Mouse (Mus musculus): ENCODE data around the gene Col13a1. TPM values are rescaled to one million over a fixed set of nuclear protein-coding genes. Genes with fewer than 3 reads are reported as not detected.

Col13a1 gene
- 1.5 and 1.6 TPM in 2 replicates for polyA plus RNA-seq (2015; fragmentation: Nextera tagmentation; extraction: Ambion mirVana)

DNA sequence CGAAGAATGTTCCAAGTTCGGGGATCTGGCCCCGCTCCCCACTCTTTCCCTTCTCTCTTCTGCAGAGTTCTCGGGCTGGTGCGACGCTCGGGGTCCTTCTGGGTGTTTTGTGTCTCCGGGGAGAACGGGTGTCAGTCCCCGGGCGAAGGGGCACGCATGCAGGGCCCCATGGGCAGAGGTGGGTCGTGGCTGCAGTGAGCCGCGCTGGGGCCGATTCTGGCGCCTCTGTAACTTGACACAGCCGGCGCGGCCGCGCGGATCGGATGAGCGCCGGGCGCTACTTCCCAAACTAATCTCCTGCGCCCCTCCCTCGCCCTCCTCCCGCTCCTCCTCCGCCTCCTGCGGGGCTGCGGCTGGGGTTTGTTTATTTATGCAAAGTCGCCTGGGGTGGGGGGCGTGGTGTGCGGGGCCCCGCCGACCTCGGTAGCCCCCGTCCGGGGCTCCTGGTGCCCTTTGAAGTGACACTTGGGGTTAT lies at the start of gene Col13a1:
Col13a1 (minus strand) TSS at position 243 of the 475 bp plus-strand sequence.
- H3K27ac ChIP-seq (ENCODE audit: low read depth) = no peak within 1 kb of the TSS
- H3K9me3 ChIP-seq (ENCODE audit: low read length) = 0 out of 2 replicates have a peak, but pooled peaks cover 5% of the 10 kb centered on the region
- H3K9ac ChIP-seq (replicated peaks) = no peak within 1 kb of the TSS
- no peak for ATAC-seq
- DNase-seq = no peak
- peaks cover 45% of the 10 kb centered on the region for H3K27me3 ChIP-seq (ENCODE audit: insufficient read depth, low read length)
- H3K4me2 ChIP-seq (ENCODE audit: low read depth, low read length) = peak within 1 kb of the TSS; percentile 62
- WGBS (ENCODE audit: insufficient replicate concordance) = 2% methylated on average over 41 of the region's 41 CpGs
- peak within 1 kb of the TSS; percentile 35 for H3K4me3 ChIP-seq (ENCODE audit: low read depth, low read length)
- TF ChIP-seq EP300 (IDR thresholded peaks at IDR 0.05; ENCODE audit: low read depth) (no peak), CTCF (IDR thresholded peaks at IDR 0.05; ENCODE audit: low read depth) (no peak)
- H3K36me3 ChIP-seq (replicated peaks; ENCODE audit: insufficient read depth, low read length) = no peaks in the 10 kb centered on the region
- H3K4me1 ChIP-seq (ENCODE audit: insufficient read depth) = peaks cover 9% of the 10 kb centered on the region

- WGBS (ENCODE audit: insufficient replicate concordance) = 70% methylated on average over 12 of the region's 12 CpGs
- Histone ChIP-seq H3K4me1 (ENCODE audit: insufficient read depth) (no peaks in the 10 kb centered on the region), H3K4me2 (ENCODE audit: low read depth, low read length) (no peak overlapping the region), H3K36me3 (replicated peaks; ENCODE audit: insufficient read depth, low read length) (no peaks in the 10 kb centered on the region), H3K9me3 (ENCODE audit: low read length) (no peaks in the 10 kb centered on the region), H3K27ac (ENCODE audit: low read depth) (no peak overlapping the region), H3K27me3 (ENCODE audit: insufficient read depth, low read length) (no peaks in the 10 kb centered on the region), H3K4me3 (ENCODE audit: low read depth, low read length) (no peak overlapping the region), H3K9ac (replicated peaks) (no peak overlapping the region)
- no peak for ATAC-seq
- TF ChIP-seq CTCF (IDR thresholded peaks at IDR 0.05; ENCODE audit: low read depth) (no peak), EP300 (IDR thresholded peaks at IDR 0.05; ENCODE audit: low read depth) (no peak)
- DNase-seq = no peak
Measured at GRCm38 (mm10) chr10:62027699-62028098, 48.8 kb upstream of the Col13a1 start.

DNA sequence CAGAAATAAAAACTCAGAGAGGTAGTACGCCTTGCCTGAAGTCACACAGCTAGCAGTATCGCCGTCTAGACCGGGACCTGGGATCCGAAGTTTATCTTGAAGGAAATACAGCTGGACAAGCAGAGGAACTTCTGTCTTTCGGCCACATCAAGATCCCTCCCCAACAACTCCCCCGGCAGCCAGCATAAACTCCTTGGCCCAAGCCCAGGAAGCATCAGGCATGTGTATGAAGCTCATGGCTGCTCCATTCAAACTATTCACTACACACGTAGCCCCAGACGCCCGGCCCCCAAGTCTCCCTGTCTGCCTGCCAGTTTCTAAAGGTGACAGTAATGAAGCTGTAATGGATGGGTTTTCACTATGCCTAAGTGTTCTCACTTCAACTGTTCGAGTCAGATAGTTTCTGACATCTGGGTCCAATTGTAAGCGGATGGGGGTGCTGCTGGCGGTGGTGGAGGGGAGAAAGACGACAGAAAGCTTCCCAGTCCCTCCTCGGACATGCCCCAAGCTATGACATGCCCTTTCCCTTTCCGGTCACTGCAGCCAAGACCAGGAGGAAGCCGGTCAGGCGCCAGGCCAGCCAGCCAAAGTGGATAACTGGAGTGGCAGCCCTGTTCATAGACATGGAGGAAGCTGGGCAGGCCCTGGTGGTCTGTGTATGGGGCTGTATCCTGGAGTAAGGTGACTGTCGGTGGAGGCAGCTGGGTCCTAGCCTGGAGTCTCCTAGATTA lies 45.1 kb upstream of the Col13a1 start:
- H3K36me3 ChIP-seq (replicated peaks; ENCODE audit: insufficient read depth, low read length) = no peaks in the 10 kb centered on the region
- H3K9me3 ChIP-seq (ENCODE audit: low read length) = no peaks in the 10 kb centered on the region
- no peak overlapping the region for H3K27ac ChIP-seq (ENCODE audit: low read depth)
- TF ChIP-seq CTCF (IDR thresholded peaks at IDR 0.05; ENCODE audit: low read depth) (no peak), EP300 (IDR thresholded peaks at IDR 0.05; ENCODE audit: low read depth) (no peak)
- no peak for DNase-seq
- no peak overlapping the region for H3K9ac ChIP-seq (replicated peaks)
- ATAC-seq = no peak
- H3K4me1 ChIP-seq (ENCODE audit: insufficient read depth) = no peaks in the 10 kb centered on the region
- no peak overlapping the region for H3K4me2 ChIP-seq (ENCODE audit: low read depth, low read length)
- 60% methylated on average over 19 of the region's 19 CpGs for WGBS (ENCODE audit: insufficient replicate concordance)
- H3K4me3 ChIP-seq (ENCODE audit: low read depth, low read length) = no peak overlapping the region
- no peaks in the 10 kb centered on the region for H3K27me3 ChIP-seq (ENCODE audit: insufficient read depth, low read length)

DNA sequence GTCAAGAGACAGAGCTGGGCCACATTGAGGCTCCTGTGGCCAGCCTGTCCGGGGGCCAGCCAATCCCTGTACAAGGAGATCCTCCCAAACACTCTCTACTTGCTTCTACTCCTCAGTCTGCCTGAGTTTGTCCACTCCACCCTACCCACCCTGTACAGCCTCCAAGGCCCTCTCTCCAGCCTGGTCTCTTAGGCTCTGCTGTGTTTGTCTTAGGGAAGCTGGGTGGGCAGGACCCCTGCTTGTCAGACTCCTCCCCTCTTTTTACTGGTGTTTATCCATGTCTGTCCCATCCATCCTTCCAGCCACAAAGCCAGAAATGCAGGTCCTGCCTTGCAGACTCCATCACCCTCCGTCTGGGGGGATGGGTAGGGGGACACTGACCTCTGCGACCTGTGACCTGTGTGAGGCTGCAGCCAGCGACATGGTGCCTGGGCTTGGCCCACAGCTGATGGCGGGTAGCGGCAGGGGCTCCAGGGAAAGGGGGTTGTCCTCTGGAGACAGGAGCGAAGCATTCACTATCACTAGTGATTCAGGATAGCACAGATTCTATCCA lies 41.2 kb upstream of the Col13a1 start:
- H3K9ac ChIP-seq (replicated peaks) = no peak overlapping the region
- TF ChIP-seq EP300 (IDR thresholded peaks at IDR 0.05; ENCODE audit: low read depth) (no peak), CTCF (IDR thresholded peaks at IDR 0.05; ENCODE audit: low read depth) (no peak)
- ATAC-seq = no peak

GRCm38 (mm10) chr10:62019386-62020067 lies 40.6 kb upstream of the Col13a1 start:
- WGBS (ENCODE audit: insufficient replicate concordance) = 20% methylated on average over 16 of the region's 16 CpGs
- Histone ChIP-seq H3K4me2 (ENCODE audit: low read depth, low read length) (no peak overlapping the region), H3K27ac (ENCODE audit: low read depth) (no peak overlapping the region), H3K4me3 (ENCODE audit: low read depth, low read length) (no peak overlapping the region), H3K9me3 (ENCODE audit: low read length) (no peaks in the 10 kb centered on the region), H3K27me3 (ENCODE audit: insufficient read depth, low read length) (no peaks in the 10 kb centered on the region), H3K36me3 (replicated peaks; ENCODE audit: insufficient read depth, low read length) (no peaks in the 10 kb centered on the region), H3K4me1 (ENCODE audit: insufficient read depth) (no peaks in the 10 kb centered on the region), H3K9ac (replicated peaks) (no peak overlapping the region)
- ATAC-seq = no peak
- TF ChIP-seq CTCF (IDR thresholded peaks at IDR 0.05; ENCODE audit: low read depth) = no peak
- DNase-seq = no peak

More for the DNA sequence above, 41.2 kb upstream of the Col13a1 start:
- H3K4me1 ChIP-seq (ENCODE audit: insufficient read depth) = no peaks in the 10 kb centered on the region
- no peak overlapping the region for H3K4me3 ChIP-seq (ENCODE audit: low read depth, low read length)
- no peak overlapping the region for H3K27ac ChIP-seq (ENCODE audit: low read depth)
- no peaks in the 10 kb centered on the region for H3K27me3 ChIP-seq (ENCODE audit: insufficient read depth, low read length)
- no peak overlapping the region for H3K4me2 ChIP-seq (ENCODE audit: low read depth, low read length)
- no peaks in the 10 kb centered on the region for H3K9me3 ChIP-seq (ENCODE audit: low read length)
- DNase-seq = no peak
- 34% methylated on average over 7 of the region's 7 CpGs for WGBS (ENCODE audit: insufficient replicate concordance)
- H3K36me3 ChIP-seq (replicated peaks; ENCODE audit: insufficient read depth, low read length) = no peaks in the 10 kb centered on the region

GRCm38 (mm10) chr10:62016947-62017346 lies 38.0 kb upstream of the Col13a1 start:
- H3K9me3 ChIP-seq (ENCODE audit: low read length) = no peaks in the 10 kb centered on the region
- ATAC-seq = no peak
- H3K27ac ChIP-seq (ENCODE audit: low read depth) = no peak overlapping the region
- DNase-seq = no peak
- H3K4me1 ChIP-seq (ENCODE audit: insufficient read depth) = no peaks in the 10 kb centered on the region
- H3K4me2 ChIP-seq (ENCODE audit: low read depth, low read length) = no peak overlapping the region
- WGBS (ENCODE audit: insufficient replicate concordance) = 75% methylated on average over 6 of the region's 6 CpGs
- no peaks in the 10 kb centered on the region for H3K27me3 ChIP-seq (ENCODE audit: insufficient read depth, low read length)
- H3K4me3 ChIP-seq (ENCODE audit: low read depth, low read length) = no peak overlapping the region
- H3K36me3 ChIP-seq (replicated peaks; ENCODE audit: insufficient read depth, low read length) = no peaks in the 10 kb centered on the region
- TF ChIP-seq EP300 (IDR thresholded peaks at IDR 0.05; ENCODE audit: low read depth) (no peak), CTCF (IDR thresholded peaks at IDR 0.05; ENCODE audit: low read depth) (no peak)
- no peak overlapping the region for H3K9ac ChIP-seq (replicated peaks)
